Mouse (Mus musculus): ENCODE measurements around the gene Rnh1.

Rnh1 gene

DNA sequence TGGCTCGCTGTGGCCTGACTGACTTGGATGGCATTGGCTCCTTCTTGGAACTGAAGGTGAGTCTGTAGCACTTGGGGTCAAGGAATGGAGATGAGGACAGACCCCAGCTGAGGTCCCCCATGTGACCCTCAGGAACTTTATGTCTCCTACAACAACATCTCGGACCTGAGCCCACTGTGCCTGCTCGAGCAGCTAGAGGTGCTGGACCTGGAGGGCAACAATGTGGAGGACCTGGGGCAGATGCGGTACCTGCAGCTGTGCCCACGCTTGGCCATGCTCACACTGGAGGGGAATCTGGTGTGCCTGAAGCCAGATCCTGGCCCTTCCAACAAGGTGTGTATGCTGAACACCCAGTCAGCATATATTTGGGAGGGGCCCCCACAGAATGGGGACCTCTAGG, 32.8 kb upstream of the Rnh1 start:
- no peak for DNase-seq (ENCODE audit: low read depth, low spot score)

DNA sequence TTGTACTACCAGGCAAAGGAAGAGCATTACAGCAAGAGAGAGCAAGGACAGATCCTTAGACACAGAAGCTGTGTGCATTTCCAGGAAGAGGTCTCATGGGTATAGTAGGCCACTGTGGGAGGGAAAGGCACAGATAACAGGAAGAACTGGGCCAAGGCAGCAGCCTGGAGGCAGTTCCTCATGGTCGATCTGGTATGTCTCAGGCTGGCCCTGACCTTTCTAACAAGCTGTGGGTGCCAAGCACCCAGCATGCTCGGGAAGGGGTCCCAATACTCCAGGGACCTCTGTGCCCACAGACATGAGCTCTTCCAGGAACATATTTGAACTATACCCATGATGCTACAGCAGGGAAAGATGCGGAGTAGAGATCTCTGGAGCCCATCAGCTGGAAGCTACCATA, 31.9 kb upstream of the Rnh1 start:
- no peak for DNase-seq (ENCODE audit: low read depth, low spot score)

DNA sequence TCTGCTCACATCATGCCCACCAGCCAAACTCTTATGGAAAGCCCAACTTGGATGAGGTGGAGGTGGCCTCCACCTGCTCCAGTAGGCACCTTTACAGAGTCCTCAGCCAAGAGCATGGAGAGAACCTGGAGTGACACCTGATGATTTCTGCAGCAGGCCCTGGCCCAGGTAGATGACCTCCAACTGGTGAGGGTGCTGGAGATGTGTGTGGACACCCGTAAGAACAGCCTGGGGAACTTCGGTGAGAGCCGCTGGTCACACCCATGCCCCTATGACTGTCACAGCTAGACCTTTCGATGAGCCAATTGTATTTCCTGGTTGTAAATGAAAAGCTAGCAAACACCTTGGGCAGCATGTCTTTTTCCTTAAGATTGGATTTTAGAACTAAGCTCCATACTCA, 25.5 kb upstream of the Rnh1 start:
- DNase-seq (ENCODE audit: low read depth, low spot score) = no peak

DNA sequence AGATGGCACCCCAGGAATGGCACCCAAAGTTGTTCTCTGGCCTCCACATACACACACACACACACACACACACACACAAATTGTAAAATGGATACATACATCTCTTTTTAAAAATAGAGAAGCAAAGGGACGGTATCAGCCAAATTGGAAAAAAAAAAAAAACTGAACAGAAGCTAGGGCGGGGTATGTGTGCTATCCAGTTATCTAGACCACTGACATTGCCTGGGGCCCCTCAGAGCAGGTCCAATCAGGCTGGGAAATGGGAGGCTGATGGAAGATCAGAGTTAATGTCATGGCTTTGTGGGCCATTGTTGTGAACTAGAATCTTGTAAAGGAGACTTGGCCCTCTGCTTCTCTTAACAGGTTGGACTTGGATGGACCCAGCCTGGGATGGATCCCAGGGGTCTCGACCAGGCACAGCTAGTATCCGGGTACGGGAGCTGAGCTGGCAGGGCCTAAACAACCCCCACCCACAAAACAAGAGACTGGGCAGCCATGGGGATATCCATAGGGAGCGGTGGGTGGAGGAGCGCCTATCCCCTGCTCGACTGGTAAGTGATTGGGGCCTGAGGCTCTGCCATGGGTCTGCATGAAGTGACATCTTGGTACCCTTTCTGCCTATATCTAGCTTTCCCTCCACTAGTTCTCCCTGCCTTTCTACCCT, 24.1 kb upstream of the Rnh1 start:
- DNase-seq (ENCODE audit: low read depth, low spot score) = no peak

DNA sequence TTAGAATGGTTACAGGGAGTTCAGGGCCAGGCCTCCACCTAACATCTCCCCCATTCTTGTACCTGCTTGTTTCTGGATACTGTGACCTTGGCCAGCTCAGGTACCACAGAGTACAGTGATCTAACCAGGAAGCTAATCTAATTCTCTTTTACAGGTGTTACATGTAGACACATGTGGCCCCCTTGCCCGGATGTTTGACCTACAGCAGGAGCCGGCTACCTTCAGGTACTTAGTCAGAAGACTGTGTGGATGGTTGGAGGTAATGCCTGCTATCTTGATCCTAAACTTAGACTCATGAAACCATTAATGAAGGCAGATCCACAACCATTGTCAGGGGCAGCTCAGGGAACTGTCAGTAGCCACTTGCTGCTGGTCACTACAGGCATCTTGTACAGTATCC, 23.1 kb upstream of the Rnh1 start:
- DNase-seq (ENCODE audit: low read depth, low spot score) = no peak

GRCm38 (mm10) chr7:141194830-141195229, 22.2 kb upstream of the Rnh1 start:
- DNase-seq (ENCODE audit: low read depth, low spot score) = peak; percentile 94

GRCm38 (mm10) chr7:141194409-141194808, 21.8 kb upstream of the Rnh1 start:
- no peak for DNase-seq (ENCODE audit: low read depth, low spot score)

DNA sequence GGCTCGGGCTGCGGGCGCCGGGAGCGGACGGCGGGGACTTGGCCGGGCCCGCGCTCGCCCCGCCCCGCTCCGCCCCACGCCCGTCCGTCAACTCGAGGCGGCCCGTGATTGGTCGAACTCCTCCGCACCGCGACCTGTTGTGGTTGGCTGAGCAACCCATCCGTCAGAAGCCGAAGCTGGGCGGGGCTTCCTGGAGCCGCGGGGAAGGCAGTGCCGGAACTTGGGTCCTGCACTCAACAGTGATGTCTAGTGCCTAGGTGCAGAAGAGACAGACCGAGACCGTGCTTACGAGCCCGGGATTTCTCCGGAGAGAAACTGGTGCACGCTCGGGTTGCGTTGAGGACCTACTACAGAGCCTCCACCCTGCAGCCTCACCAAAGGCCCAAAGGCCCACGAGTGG, 21.3 kb upstream of the Rnh1 start, which contains the start of the genes Hras and Lrrc56:
Hras (minus strand) TSS at position 58 of the 400 bp plus-strand sequence.
Lrrc56 (plus strand) TSS at position 210 of the 400 bp plus-strand sequence.
- DNase-seq (ENCODE audit: low read depth, low spot score) = peak; percentile 98

GRCm38 (mm10) chr7:141193348-141193856, 20.7 kb upstream of the Rnh1 start:
- DNase-seq (ENCODE audit: low read depth, low spot score) = peak; percentile 39

DNA sequence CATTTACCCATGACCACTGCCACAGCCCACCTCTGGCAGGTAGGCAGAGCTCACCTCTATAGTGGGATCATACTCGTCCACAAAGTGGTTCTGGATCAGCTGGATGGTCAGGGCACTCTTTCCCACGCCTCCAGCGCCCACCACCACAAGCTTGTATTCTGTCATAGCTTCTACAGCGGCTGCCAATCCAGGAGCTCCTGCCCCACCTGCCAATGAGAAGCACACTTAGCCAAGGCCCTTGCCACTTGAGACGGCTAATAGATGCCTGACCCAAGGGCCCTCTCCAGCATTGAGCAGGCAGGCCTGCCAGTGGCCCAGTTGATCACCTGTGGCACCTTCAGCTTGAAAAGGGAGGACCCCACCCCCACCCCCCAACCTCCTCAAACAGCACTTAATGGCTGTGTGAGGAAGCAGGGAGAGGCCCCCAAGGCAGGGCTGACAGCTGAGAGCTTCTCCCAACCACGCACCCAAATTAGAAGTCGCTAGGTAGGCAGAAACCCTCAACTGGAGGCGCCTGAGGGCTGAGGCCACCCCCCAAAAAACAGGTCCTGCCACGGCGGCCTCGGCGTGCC, 20.2 kb upstream of the Rnh1 start:
- no peak for DNase-seq (ENCODE audit: low read depth, low spot score)

DNA sequence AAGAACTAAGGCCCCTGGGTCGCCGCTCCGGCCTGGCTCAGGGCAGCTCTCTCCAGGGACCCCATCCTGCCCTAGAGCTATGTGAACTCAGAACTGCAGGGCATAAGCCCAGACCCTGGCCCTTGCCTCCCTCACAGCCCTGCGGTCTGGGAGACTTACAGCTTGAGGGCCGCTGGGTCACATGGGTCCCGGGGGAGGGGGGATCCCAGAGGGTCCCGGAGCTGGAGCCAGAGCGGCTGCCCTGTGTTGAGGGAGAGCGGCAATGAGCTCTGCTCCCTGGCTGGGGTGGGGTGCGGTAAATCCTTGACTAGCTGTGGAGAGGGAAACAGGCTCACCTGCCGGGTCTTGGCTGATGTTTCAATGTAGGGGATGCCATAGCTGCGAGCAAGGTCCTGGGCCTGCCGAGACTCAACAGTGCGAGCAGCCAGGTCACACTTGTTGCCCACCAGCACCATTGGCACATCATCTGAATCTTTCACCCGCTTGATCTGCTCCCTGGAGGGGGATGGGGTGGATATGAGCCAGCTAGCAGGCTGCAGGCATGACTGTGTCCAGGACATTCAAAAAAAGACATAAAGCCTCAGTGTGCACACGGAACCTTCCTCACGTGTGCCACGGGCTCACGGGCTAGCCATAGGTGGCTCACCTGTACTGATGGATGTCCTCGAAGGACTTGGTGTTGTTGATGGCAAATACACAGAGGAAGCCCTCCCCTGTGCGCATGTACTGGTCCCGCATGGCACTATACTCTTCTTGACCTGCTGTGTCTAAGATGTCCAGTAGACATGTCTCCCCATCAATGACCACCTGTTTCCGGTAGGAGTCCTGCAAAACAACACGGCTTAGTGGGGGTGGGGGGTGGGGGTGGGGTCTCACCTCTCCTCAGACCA, 19.4 kb upstream of the Rnh1 start:
- no peak for DNase-seq (ENCODE audit: low read depth, low spot score)

GRCm38 (mm10) chr7:141191036-141191435, 18.4 kb upstream of the Rnh1 start:
- DNase-seq (ENCODE audit: low read depth, low spot score) = no peak

DNA sequence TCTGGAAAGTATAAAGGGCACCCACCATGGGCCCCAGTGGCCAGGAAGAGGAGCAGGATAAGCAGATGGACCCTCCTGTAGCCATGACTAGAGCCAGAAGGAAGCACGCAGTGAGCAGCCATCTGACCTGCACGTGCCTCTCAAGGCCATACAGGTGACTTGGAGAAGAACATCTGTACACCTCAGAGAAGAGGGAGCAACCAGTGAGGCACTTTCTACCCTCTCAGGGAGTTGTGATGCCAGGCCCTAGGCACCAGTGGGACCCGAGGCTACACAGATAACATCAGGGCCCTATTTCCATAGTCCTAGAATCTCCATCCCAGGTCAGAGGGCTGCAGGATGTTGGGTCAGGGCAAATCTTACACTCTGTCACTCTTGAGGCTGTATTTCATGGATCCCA, 17.6 kb upstream of the Rnh1 start:
- no peak for DNase-seq (ENCODE audit: low read depth, low spot score)

- no peak for DNase-seq (ENCODE audit: low read depth, low spot score)
These were observed 16.1 kb upstream of the Rnh1 start for GRCm38 (mm10) chr7:141188733-141189132.

GRCm38 (mm10) chr7:141188194-141188593, 15.5 kb upstream of the Rnh1 start:
- DNase-seq (ENCODE audit: low read depth, low spot score) = no peak

- peak; percentile 93 for DNase-seq (ENCODE audit: low read depth, low spot score)
These were observed 3.5 kb upstream of the Rnh1 start for GRCm38 (mm10) chr7:141176173-141176572.

- no peak for DNase-seq (ENCODE audit: low read depth, low spot score)
These were observed 2.4 kb upstream of the Rnh1 start for GRCm38 (mm10) chr7:141175068-141175467.

GRCm38 (mm10) chr7:141173323-141173850, 730 bp upstream of the Rnh1 start:
- no peak for DNase-seq (ENCODE audit: low read depth, low spot score)

GRCm38 (mm10) chr7:141169866-141170265, 2.8 kb downstream of the Rnh1 start:
- no peak for DNase-seq (ENCODE audit: low read depth, low spot score)

DNA sequence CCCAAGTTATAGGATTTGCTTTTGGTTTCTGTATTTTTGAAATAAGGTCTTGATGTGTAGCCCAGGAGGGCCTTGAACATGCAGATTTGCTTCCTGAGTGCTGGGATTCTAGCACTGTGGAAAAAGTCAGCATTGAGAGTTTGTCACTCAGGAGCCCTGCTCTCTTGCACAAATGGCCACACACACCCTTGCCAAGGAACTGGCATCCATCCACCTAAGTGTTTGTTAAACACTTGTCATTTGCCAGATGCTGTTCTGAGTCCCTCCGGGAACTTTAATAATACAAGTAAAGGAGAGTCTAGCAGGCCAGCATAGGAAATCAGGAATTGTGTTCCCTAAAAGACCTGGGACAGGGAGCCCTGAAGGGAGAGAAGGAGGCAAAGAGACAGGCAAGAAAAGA, 3.4 kb downstream of the Rnh1 start:
- DNase-seq (ENCODE audit: low read depth, low spot score) = no peak

DNA sequence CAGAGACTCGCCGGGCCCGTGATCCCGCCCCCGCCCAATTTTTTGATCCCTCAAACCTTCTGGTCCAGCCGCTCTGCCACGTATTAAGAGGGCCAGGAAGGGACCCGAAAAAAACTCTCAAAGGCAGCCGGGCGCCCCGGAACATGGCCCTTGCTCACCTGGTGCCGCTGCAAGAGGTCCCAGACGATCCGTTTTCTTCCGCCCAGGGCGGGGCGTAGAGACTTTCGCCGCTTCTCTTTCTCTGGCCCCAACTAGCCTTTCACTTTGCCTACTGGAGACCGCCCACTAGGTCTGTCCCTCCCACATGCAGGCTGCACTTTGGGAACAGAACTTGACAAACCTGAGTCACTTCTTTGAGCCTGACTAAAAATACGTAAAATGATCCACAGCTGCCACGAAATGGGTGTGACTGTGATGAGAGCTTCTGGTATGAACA, 4.1 kb downstream of the Rnh1 start:
- DNase-seq (ENCODE audit: low read depth, low spot score) = peak; percentile 37

DNA sequence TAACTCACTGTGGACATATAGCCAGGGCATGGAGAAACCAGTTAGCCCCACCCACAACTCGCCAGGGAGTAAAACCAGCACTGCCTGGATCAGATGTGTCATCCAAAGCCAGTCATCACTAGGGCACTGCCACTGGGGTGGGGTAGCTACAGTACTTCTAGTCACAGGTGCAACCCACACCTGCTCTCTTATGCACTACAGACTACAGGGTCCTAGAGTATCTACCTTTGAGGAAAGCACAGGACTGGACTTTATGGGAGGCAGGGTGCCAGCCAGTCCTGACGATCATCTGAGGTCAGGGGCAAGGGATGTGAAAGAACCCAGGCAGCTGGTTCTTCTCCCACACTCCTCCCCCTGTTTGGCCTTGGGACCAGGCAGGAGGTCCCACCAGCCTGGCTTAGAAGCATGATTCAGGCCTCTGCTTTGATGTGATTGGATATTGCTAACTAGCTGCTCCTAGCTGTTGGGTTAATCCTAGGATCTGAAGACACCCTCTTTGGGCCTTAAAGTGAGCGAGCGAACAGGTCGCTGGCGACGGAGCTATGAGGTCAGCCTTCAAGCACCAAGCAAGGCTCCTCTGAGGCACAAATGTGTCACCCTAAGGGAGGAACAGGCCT, 4.6 kb downstream of the Rnh1 start:
- DNase-seq (ENCODE audit: low read depth, low spot score) = peak; percentile 20
